Mouse (Mus musculus) lung, postnatal 0 days (tissue): ENCODE measurements at regions not wholly inside any gene's neighbourhood (a gene's known extent, or its start where the extent isn't known, plus 50 kb on each side); places are given as distances from the start of the nearest gene placed in this dataset.

Experiments used
- CTCF ChIP-seq: IDR thresholded peaks from 2 replicates; pipeline ENCODE4 v1.5.1; 2016; ENCODE audit warnings: antibody characterized with exemption, mild to moderate bottlenecking
- EP300 ChIP-seq: IDR thresholded peaks from 2 replicates; pipeline ENCODE4 v1.6.1; 2016; ENCODE audit warnings: antibody characterized with exemption, mild to moderate bottlenecking, control low read depth

DNA sequence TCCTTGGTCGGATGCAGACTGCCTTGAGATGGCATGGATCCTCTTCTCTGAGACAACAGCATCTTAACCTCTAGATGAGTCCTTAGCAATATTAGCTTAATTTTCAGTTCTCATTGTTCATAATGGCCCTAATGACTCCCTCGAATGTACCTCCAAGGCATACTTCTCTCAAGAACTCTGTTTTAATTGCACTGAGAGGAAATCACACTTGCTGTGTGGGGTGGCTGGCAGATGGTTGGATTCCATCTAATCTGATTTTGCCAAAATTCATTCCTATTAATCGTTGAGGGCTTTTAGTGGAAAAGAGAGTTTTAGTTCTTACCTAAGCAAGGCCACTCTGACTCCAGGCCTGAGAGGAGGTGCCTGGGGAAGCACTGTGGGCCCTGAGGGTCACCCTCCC, 158.3 kb upstream of the Spdye4c start:
- no peak for TF ChIP-seq EP300
- TF ChIP-seq CTCF, result no peak
